Mouse (Mus musculus) adrenal gland, postnatal 25 days (tissue): ENCODE results near the gene Jmy. TPM values are rescaled to one million over a fixed set of nuclear protein-coding genes. Genes with fewer than 3 reads are reported as not detected.

Source experiments
- total RNA-seq: library from RNA; stranded (reverse); gene quantifications from 2 replicates; pipeline ENCODE4 v1.2.3, GENCODE M21; 2021

Jmy gene
- total RNA-seq, 1 experiment from 2014 or later, result 54.6 TPM

Other genes starting within 250 kb of the Jmy start
- 27.1 and 30.4 TPM in 2 replicates for gene Homer1, start 200.2 kb downstream of the Jmy start, total RNA-seq
- 2.1 and 9.5 TPM in 2 replicates for gene Bhmt, start 138.2 kb upstream of the Jmy start, total RNA-seq
- gene Bhmt2, start 174.5 kb upstream of the Jmy start, total RNA-seq, result 2.3 TPM in 1 of 2 replicates, not detected in the other
- gene Dmgdh, start 174.6 kb upstream of the Jmy start, total RNA-seq, result 1.9 TPM in 1 of 2 replicates, not detected in the other